Mouse (Mus musculus) telencephalon, adult 2 months (tissue): ENCODE data around the gene Skap2.

ENCODE experiments used
- DNase-seq: peaks from one replicate; pipeline ENCODE4 v3.0.0-alpha.2; 2011; ENCODE audit warnings: low read depth, low spot score

Gene Skap2

GRCm38 (mm10) chr6:51850030-51850817 lies 162.1 kb downstream of the Skap2 start:
- no peak for DNase-seq

GRCm38 (mm10) chr6:51849561-51849960 lies 162.8 kb downstream of the Skap2 start:
- DNase-seq, result no peak

DNA sequence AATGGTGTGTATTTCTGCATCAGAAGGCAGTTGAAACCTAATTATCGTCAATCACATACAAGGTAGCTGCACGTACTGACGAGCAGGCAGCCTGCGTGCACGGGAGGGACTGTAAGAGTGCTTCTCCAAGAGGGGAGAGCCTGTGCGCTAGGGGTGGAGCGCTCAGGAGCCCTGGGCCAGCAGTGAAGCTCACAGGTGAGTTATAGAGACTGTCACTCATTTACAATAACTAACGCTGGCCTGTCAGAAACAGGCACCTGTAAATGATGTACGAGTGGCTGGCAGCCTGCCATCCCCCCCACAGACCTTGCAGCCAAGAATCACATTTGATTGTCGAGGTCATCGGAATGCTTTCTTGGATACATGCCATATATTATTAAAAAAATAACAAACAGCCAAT lies 168.2 kb downstream of the Skap2 start:
- no peak for DNase-seq

DNA sequence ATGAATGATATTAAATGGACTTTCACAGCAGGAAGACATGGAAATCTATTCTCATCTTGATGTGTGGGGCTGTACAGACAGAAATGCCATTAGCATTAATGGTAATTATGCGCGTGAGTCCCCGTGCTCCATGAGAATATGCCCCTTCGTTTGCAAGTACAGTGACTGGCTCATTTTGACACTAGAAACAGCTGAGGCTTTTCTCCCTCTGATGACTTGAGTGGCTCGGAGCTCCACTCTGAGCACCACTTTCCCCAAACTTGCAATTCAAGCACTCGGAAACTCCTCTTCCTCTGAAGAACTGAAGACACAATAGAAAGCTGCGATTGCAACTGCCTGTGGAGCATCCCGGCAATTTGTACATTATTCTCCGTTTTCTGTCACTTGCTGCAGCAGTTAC lies 169.3 kb downstream of the Skap2 start:
- DNase-seq, result no peak

DNA sequence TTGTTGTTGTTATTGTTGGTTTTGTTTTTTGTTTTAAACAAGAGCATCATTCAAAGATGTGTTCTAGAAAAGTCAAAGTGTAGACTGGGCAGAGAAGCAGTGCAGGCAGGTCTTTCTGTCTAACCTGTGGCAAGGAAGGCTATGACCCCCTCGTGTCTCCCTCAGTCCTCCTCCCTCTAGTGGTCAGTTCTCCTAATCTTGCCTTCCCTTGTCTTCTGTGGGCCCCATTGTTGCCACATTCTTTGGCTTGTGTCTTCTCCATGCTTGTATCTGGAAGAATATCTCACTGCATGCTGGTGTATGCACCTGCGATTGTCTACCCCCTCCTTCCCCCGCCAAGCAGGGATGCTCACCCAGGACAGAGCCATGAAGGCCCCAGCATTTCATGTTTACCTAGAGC lies 174.2 kb downstream of the Skap2 start:
- no peak for DNase-seq

- DNase-seq, result no peak
These were observed 179.0 kb downstream of the Skap2 start for GRCm38 (mm10) chr6:51833362-51833761.

DNA sequence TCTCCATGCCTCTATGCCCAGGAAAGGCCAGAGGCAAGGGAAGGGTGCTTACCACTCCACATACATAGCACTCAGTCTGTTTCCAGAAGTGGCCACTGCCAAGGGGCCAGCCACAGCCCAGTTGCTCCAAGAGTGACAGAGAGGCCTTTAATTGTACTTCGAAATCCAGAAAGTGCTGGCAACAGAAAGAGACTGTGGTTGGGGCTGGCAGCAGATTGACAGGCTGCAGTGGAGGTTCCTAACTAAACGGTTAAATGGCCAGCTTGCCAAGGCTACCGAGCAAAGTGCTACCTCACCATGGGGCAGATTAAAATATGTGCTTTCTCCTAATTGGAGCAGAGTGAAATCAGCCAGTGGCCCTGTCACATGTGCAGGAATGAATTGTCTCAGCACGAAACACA lies 186.7 kb downstream of the Skap2 start:
- DNase-seq, result no peak

DNA sequence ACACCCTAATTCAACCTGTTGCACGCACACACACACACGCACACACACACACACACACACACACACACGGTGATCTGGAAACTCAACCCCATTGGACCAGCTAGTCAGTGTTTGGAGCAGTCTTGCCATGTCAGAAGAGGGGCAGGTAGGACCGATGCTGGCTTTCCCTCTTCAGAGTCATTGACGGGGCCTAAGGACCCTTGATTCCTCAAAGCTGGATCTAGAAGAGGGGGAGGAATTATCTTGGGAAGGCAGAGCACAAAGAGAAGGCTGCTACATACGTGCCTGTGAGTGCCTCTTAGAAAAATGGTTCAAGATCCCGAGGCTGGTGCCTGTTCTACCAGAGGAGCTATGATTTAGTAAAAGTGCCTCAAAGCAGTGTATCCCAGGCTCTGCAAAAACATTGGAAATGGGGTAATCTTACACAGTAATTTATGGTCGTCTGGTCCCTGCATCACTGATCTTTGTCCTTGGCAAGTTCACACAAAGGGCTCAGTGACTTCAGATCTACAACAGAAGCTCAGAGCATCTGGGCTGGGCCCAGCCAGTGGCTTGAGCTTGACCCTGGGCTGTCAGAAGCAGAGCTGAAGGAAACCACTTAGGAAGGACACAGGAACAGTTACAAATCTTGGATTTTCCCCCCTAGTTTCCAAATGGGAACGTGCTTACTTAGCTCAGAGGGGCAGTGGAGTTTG lies 188.1 kb downstream of the Skap2 start:
- no peak for DNase-seq

- DNase-seq, result no peak
These were observed 190.3 kb downstream of the Skap2 start for GRCm38 (mm10) chr6:51822049-51822448.

DNA sequence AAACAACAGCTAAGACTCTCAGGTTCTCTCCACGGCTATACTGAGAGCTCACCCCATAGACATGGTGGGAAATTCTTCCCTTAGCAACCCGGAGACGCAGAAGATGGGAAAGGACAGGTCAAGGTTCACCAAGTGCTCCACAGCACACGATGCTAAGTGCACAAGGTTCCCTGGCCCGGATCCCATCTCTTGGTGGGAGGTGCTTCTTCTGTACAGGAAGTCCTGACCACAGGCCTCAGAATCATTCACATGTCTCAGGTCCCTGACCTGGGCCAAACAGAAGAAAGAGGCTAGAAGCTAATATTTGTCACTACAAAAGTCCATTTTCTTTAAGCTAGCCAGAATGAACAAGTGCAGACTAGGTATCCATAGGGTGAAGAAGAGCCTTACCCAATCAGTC lies 191.5 kb downstream of the Skap2 start:
- no peak for DNase-seq

- DNase-seq, result no peak
These were observed 195.3 kb downstream of the Skap2 start for GRCm38 (mm10) chr6:51816892-51817621.

- no peak for DNase-seq
These were observed 201.4 kb downstream of the Skap2 start for GRCm38 (mm10) chr6:51810906-51811305.

GRCm38 (mm10) chr6:51809164-51809824 lies 203.1 kb downstream of the Skap2 start:
- DNase-seq, result no peak

DNA sequence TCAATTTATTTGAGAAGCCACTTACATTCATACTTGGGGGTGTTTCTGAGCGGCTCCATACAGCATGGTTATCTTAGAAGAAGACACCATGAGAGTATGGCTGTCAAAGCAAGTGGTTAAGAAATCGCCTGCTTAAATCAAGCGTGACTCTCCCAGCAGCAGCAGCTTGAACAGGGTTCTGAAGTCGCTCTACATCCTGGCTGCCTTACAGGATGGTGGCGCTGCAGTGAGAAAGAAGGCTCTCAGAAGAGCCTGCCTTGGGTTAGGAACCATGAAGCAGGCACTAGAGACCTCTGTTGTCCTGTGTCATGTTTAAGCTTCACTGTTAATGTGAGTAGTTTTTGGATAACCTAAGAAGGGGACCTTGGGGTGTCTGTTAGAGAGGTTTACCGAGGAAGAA lies 204.3 kb downstream of the Skap2 start:
- DNase-seq, result no peak
